Mouse (Mus musculus) erythroblast, adult 5-6 weeks (primary cell): ENCODE results near the gene Ciz1. TPM values are rescaled to one million over a fixed set of nuclear protein-coding genes. Genes with fewer than 3 reads are reported as not detected.

Experiments used
- ATAC-seq: replicated peaks from 2 replicates; pipeline ENCODE4 v1.8.0; 2016; ENCODE audit warnings: moderate number of reproducible peaks, mild to moderate bottlenecking, moderate TSS enrichment, inconsistent platforms; ENCODE audit not compliant: poor library complexity, low FRiP score, severe bottlenecking
- total RNA-seq, 2 experiments: library from RNA; stranded (forward) in 1 of 2; stranded (reverse) in 1 of 2; fragments of 150-400 nt in 1 of 2; fragments of 200-764, 138-1000 nt in 1 of 2; gene quantifications; 2 replicates each; pipeline versions ENCODE4 v1.2.3 to v1.2.4; 2015 to 2017; ENCODE audit warnings: low replicate concordance in 2 of 2

Ciz1 gene
- total RNA-seq, 2 experiments from 2014 or later = 33.5 to 38.2 TPM

DNA sequence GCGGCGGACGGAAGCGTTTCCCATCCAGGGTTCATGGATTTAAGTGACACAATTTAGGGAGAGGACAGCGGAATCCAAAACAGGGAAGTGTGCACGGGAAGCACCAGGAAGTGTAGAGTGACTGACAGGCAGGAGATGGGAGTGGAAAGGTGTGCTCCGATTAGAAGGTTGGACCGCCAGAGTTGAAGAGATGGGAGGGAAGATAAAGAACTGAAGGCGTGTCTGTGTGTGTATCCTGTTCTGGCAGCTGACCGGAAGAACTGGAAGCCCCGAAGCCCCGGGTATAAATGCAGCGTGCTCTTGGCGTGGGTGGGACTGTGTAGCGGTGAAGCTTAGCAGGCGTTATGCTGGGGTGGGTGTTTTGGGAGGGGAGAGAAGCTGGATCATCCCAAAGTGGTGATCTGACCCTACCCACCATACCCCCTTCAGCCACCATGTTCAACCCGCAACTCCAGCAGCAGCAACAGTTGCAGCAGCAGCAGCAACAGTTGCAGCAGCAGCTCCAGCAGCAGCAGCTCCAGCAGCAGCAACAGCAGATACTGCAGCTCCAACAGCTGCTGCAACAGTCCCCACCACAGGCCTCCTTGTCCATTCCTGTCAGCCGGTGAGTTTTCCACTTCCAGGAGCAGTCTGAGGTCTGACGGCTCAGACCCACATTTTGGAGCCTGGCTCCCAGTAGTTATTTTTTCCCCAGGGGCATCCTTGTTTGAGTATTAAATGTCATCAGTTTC lies 11.4 kb downstream of the Ciz1 start:
- ATAC-seq = peak; percentile 40

DNA sequence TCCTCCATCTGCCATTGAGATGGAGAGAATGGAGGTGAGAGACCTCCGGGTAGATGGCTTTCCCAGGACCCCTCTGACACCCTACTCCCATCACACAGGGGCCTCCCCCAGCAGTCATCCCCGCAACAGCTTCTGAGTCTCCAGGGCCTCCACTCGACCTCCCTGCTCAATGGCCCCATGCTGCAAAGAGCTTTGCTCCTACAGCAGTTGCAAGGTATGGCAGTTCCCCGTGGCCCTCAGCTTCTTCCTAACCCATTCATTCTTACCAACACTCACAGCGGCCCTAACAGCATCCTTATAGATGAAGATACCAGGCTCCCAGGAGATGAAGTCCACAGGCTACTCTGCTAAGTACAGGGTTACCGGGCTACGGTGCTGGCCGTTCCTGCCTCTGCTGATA lies 12.0 kb downstream of the Ciz1 start:
- ATAC-seq = no peak

DNA sequence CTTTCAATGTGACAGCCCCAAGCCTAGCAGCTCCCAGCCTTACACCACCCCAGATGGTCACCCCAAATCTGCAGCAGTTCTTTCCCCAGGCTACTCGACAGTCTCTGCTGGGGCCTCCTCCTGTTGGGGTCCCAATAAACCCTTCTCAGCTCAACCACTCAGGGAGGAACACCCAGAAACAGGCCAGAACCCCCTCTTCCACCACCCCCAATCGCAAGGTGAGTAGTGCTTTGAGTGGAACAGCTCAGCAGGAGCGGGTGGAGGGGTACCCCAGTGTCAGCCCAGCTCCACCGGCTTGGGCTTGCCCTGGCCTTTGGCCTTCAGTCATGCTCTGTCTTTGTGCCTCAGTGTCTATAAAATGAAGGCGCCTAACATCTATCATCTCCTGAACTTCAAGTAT lies 15.2 kb downstream of the Ciz1 start:
- ATAC-seq = no peak

DNA sequence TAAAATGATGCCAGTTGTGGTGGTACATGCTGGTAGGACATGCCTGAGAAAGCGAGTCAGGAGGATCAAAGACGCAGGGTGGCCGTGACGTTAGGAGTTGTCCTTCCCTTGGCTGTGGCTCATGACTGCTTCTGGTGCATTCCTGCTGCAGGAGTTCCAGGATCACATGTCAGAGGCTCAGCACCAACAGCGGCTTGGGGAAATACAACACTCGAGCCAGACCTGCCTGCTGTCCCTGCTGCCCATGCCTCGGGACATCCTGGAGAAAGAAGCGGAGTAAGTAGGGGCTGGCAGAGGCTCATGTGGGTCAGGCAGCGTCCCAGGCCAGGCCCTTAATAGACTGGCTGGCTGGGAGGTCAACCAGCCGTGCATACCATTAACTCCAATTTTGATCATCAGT lies 22.1 kb downstream of the Ciz1 start:
- no peak for ATAC-seq

DNA sequence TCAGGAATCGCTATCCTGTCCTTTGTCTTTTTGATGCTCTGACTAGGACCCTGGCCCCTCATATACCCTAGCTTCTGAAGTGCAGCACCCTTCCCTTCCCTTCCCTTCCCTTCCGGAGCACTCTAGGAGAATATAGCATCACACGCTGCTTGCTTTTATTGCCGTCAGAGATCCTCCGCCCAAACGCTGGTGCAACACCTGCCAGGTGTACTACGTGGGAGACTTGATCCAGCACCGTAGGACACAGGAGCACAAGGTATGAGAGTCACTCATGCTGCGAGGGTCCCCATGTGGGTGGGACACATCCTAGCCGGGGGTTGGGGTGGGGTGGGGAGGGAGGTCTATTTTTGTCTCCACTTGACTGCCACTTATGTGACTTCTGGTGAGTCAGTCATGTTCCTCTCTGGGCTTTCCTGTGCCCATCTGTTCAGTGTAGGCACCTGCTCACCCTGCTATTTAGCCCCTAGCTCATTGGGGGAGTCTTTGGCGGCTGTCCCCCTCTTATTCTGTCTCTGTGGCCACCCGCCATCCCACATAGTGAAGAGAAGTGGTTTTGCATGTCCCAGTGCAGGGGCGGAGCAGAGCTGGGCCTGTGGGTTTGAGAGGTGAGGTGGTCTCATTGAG lies 23.3 kb downstream of the Ciz1 start:
- ATAC-seq = no peak

DNA sequence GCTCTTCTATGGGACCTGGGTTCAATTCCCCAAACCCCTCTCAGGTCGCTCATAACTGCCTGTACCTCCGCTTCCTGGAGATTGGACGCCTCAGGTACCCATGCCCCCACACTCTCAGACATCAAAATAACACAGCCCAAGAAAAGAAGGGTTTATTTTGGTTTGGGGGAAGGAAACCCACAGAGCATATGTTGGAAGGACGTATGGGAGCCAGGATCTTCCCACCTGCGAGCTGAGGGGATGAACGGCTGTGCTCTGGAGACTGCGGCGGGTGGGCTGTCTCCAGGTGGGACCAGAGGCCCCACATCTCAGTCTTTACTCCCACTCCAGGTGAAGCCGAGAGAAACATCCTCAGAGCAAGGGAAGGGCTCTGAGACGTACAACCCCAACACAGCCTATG lies 24.8 kb downstream of the Ciz1 start:
- no peak for ATAC-seq

DNA sequence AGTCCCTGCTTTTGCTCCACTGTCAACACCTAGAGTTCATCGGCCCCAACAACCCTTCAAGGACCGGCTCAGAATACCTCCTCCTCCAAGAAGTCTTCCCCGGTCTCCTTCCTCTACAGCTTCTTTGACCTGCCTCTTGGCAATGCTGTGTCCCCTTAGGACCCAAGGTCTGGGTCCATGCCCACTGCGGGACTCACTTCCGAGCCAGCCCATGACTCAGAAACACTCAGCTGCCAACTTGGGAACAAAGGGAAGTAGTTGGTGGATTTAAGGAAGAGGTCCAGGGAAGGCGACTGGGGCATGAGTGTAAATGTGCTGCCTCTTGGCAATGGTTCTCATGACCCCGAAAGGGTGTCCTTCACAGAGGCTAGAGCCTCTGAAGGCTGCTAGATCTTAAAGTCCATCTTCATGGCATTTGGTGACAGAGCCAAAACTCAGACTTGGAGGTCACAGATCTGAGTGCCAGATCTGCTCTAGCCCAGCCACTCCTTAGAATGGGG lies 27.9 kb downstream of the Ciz1 start:
- no peak for ATAC-seq

DNA sequence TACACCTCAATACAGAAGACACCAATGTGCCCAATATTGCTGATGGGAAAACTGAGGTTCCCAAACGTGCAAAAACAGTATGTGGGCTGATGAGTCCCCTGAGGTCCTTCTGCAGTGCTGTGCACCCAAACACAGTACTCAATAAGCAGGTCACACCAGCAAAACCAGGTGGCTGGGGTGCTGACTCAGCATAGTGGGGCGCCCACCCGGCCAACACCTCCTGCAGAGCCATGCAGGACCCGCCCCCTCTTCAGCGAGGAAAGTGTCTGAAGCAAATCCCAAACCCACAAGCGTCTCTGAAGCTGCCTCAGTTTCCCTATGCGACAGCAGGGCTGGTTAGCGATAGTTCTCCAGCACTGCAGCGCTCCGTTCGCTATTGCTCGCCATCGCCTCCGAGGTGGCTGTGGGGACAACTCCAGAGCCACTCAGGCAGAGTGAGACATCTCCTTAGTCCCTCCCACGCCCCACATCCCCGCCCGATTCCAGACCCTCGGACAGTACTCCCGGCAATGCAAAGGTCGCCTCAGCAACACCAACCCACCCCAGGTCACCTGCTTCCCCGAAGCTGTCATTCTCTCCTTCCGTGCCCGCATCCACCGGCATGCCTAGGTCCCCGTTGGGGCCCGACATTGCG lies 29.1 kb downstream of the Ciz1 start:
- peak; percentile 18 for ATAC-seq

DNA sequence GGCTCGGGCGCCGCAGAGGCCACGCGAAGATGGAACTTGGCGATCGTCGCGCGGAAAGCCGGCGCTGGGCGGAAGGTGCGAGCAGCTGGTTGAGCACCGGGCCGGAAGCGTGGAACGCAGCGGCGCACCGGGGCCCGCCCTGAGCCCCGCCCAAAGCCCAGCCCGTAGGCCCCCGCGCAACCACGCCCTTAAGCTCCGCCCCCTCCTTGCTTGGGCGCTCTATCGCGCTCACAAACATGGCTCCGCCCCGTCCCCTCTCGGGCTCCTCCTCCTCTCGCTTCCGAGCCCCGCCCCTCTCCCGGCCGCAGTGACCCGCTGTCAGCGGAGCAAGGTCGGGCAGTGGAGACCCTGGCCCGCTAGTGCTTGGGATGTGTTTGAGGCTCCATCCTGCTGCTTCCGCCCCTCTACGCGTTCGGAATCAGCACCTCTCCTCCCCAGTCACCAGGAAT lies 29.7 kb downstream of the Ciz1 start, which contains the start of gene 1110008P14Rik:
Gene 1110008P14Rik, minus strand, starts transcription at position 164 of the 449 bp plus-strand sequence.
- ATAC-seq = peak; percentile 85

DNA sequence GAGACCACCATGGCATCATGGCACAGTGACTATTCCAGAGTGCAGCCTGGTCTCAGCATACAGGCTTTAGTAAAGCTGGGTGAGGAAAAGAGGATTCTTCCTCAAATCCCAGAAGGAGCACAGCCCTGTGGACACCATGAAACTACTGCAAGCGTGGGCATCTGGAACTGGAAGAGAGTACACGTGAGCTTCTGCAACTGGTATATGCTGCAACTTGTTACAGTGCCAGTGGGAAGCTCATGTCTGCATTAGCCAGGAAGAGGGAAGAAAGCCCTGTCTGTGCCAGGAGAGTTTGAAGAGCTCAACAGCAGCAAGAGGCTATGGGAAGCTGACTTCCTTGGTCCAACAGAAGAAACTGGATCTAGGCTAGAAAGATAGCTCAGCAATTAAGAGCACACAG lies 30.6 kb downstream of the Ciz1 start:
- ATAC-seq = no peak

DNA sequence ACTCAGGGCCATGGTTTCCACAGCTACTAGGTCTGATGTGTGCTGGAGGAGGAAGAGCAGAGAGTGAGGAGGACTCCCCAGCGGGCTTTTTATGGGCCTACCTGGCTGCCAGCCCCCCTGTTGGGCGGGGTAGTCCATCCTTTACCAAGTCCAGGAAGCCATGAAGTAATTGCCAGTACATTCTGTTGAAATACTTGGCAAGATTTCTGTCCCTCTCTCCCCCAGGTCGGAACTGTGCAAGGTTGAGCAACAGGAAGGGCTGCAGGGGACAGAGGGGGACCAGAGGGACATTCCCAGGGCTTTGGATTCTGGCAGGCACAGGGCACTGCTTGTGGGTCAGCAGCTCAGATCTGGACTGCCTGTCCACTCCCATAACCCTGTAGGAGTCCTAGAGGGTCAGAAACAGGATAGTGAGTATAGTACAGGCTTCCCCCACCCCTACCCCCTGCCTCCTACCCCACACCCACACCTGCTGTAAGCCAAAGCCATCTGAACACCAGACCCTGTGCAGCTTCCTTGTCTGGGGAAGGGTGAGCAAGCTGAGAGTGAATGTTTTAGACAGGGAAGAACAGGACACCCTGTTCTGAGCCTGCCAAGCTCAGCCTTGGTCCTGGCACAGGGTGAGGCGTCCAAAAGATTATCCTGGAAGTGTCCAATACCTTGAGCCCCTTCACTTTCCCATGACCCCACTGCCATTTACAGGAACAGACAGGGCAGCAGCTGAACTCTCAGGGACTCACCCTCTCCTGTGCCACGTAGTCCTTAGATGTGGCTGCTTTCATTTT lies 35.8 kb downstream of the Ciz1 start, which contains the start of gene Lcn2:
Gene Lcn2, minus strand, starts transcription at position 547 of the 785 bp plus-strand sequence.
- no peak for ATAC-seq

DNA sequence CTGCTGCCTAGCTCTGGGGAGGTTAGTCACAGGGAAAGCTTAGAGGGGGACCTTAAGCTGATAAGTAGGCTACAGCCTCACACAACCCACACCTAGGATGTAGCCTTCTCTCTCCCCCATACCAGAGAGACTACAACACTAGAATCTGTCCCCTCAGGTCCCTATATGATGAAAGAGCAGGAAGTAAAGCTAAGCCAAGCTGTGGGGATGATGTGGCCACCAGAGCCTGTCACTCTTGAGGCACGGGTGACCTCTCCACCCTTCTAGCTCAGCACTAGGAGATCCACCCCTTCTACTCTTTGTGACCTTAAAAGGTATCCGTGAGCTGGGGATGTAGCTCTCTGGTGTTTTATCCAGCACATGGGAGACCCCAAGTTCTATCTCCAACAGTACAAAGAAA lies 37.0 kb downstream of the Ciz1 start:
- ATAC-seq = no peak

DNA sequence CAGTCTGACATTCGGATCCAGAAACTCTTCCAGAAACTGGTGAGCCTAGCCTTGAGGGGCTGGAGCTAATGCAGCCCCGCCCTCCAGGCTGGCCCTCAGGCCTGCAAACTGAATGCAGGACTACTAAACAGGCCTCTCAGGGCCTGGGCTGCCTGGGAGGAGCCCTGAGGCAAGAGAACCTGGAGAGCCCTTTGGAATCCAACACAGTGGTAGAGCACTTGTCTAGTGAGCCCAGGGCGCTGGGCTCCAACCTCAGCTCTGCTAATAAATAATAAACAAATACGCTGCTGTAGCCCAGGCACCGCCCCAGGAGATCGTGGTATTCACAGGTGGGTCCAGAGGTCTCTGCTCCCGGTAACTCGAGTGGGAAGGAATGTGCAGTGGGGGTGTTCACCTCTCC lies 38.7 kb downstream of the Ciz1 start:
- ATAC-seq = no peak

DNA sequence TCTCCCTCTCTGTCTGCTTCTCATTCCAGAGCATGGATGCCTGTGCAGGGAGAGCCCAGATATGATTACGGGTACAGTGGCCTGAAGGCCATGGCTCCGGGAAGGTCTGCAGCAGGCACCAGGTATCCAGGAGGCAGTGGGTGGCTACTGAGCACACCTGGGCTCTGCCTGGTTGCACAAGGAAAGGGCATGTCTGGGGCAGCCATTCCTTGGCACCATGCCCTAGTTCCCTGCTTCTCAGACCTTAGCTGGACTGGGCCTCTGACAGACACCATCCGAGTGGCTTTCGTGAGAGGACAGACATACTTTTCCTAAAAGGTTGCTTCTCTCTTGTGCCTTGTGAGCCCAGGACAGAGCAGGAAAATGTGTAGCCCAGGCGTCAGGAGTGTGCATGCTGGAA lies 39.9 kb downstream of the Ciz1 start:
- ATAC-seq = no peak

DNA sequence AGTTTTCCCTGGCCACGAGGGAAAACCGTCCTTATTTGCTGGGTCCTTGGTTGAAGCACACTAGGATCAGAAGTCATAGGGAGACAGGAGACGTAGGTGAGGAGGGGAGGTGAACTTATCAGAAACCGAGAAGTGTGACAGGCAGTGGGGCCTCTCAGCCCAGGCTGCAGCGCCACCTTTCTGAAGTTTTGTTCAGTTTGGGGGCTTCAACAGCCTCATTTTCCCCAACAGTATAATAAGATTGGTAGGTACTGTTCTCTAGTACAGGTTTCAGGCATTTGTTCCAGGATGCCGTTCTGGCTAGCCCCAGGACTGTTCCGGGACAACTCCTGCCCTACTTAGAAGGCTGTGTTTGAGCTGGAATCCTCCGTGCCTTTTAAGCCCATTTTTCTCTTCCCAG lies 42.8 kb downstream of the Ciz1 start:
- ATAC-seq = peak; percentile 12

DNA sequence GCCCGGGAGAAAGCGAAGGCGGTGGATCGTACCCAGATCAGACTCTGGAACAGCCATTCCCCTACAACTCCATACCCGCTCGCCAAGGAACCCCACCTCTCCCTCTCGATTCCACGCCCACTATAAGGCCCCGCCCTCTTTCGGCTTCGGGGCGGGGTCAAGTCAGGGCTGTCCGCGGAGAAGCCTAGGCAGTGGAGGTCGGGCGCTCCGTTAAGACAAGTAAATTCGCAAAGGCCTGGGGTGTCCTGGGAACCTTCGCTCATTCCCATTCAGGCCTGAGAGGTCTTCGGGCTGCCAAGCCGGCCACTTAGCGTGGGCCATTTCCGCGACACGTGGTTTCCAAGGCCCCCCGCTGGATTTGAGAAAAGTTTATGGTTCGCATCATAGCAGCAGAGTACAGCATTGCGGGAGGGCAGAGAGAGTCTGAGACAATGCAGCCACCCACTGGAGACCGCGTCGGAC lies 43.4 kb downstream of the Ciz1 start, which contains the start of gene Ptges2:
Gene Ptges2, plus strand, starts transcription at position 413 of the 462 bp plus-strand sequence.
- peak; percentile 90 for ATAC-seq

DNA sequence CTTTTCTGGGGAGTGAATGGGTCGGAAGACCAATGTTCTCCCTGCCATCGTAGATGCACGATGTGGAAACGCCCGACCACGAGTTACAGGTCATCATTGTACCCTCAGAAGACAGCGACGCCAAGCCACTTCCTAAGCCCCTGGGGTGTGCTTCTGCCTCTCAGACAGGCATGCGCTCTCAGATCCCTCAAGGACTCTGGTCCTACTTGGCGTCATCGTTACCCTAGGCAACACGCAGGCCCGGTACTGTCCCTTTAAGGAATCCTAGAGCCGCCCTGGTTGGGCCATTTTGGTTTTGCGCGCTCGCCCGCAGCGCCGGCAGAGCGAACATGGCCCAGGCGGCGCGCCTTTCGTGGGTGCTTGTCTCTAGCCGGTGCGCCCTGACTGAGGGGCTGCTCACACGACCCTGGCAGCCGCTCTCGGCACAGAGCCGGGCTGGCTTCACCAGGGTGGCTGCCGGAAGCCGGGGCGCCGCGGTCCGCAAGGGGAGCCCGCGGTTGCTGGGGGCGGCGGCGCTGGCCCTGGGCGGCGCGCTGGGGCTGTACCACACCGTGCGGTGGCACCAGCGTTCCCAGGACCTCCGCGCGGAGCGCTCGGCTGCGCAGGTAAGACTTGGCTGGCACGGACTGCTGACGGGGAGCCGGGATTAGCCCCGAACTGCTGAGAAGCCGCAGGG lies 44.0 kb downstream of the Ciz1 start:
- ATAC-seq = peak; percentile 57

DNA sequence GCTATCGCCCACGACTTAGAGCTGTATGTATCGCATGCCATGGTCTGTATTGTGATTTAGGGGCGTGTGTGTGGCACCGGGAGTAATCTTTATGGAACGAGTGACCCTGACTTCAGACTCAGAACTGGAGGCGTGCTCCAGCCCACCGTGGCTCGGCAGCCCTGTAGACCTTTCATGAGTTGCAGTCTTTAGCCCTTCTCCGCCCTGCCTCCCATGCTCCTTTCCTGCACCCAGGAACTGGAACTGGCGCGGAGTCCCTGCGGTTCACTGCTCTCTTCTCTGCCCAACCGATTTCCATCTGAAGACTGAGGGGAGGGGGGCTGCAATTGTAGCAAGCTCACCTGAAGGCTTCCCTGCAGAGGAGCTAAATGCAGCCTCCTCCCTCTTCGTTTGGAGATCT lies 44.6 kb downstream of the Ciz1 start:
- ATAC-seq = no peak

DNA sequence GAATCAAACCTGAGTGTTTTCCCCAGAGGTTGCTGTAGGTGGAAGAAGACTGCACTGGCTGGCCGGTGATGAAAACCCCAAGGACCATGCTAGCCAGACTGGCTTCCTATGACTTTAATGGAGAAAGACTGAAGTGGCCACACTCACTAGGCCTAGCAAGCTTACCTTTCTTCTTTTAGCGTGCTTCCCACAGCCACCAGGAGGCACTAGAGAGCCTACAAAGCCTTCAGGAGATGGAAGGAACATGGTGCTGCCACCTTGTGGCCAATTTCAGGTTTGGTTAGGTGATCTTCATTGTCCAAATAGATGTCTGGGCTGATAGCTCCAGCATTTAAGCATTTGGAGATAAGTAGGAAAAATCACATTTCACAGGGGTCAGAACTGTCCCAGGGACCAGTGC lies 52.5 kb downstream of the Ciz1 start:
- ATAC-seq = peak; percentile 87
